Mouse (Mus musculus) MEL (cell line): ENCODE results near the gene B4galnt3.
A peak's percentile ranks its signal among the peaks of the same experiment; 100 is the strongest.

ENCODE experiments used
- BHLHE40 ChIP-seq: IDR thresholded peaks from 2 replicates; pipeline ENCODE4 v1.6.1; 2012; ENCODE audit warnings: low read depth, mild to moderate bottlenecking, inconsistent platforms, low read length, improper control_type of control experiment, borderline replicate concordance
- CHD2 ChIP-seq: IDR thresholded peaks from 2 replicates; pipeline ENCODE4 v1.6.1; 2011; ENCODE audit warnings: low read length, improper control_type of control experiment
- CTCF ChIP-seq, 3 experiments: IDR thresholded peaks in 2 of 3; conservative IDR thresholded peaks in 1 of 3; 2 replicates each; pipeline ENCODE4 v1.5.1; 2011 to 2012; ENCODE audit warnings: low read length in 3 of 3, low read depth in 2 of 3, mild to moderate bottlenecking in 2 of 3, improper control_type of control experiment in 1 of 3, inconsistent platforms in 1 of 3, mixed read lengths in 1 of 3, moderate library complexity in 1 of 3; ENCODE audit not compliant: control insufficient read depth in 1 of 3, insufficient read depth in 1 of 3, poor library complexity in 1 of 3, severe bottlenecking in 1 of 3
- EP300 ChIP-seq, 2 experiments: IDR thresholded peaks; 2 replicates each; pipeline ENCODE4 v1.6.1; 2011; ENCODE audit warnings: improper control_type of control experiment in 2 of 2, low read length in 2 of 2, low read depth in 1 of 2, mild to moderate bottlenecking in 1 of 2
- GATA1 ChIP-seq: IDR thresholded peaks from 2 replicates; pipeline ENCODE4 v1.6.1; 2011; ENCODE audit warnings: low read depth, low read length, improper control_type of control experiment
- HCFC1 ChIP-seq: IDR thresholded peaks from 2 replicates; pipeline ENCODE4 v1.6.1; 2012; ENCODE audit warnings: low read depth, mild to moderate bottlenecking, inconsistent platforms, low read length, improper control_type of control experiment, moderate library complexity
- MAFK ChIP-seq: IDR thresholded peaks from 2 replicates; pipeline ENCODE4 v1.6.1; 2011; ENCODE audit warnings: low read depth, mild to moderate bottlenecking, low read length, improper control_type of control experiment, borderline replicate concordance
- MAX ChIP-seq: IDR thresholded peaks from 2 replicates; pipeline ENCODE4 v1.6.1; 2011; ENCODE audit warnings: low read length, improper control_type of control experiment
- MAZ ChIP-seq: IDR thresholded peaks from 2 replicates; pipeline ENCODE4 v1.6.1; 2012; ENCODE audit warnings: low read depth, mild to moderate bottlenecking, inconsistent platforms, low read length, improper control_type of control experiment
- MXI1 ChIP-seq: IDR thresholded peaks from 2 replicates; pipeline ENCODE4 v1.6.1; 2011; ENCODE audit warnings: mild to moderate bottlenecking, low read depth, low read length, improper control_type of control experiment
- NRF1 ChIP-seq: IDR thresholded peaks from 2 replicates; pipeline ENCODE4 v1.6.1; 2014; ENCODE audit warnings: low read depth, mild to moderate bottlenecking, inconsistent platforms, low read length, improper control_type of control experiment, moderate library complexity; ENCODE audit not compliant: poor library complexity, insufficient read depth, severe bottlenecking
- POLR2A ChIP-seq, 2 experiments: IDR thresholded peaks; 2 replicates each; pipeline ENCODE4 v1.6.1; 2011 to 2012; ENCODE audit warnings: low read length in 2 of 2, mild to moderate bottlenecking in 2 of 2, control low read depth in 1 of 2, improper control_type of control experiment in 1 of 2, low read depth in 1 of 2, moderate library complexity in 1 of 2; ENCODE audit not compliant: control insufficient read depth in 1 of 2, insufficient read depth in 1 of 2, poor library complexity in 1 of 2
- USF1 ChIP-seq: IDR thresholded peaks from 2 replicates; pipeline ENCODE4 v1.6.1; 2014; ENCODE audit warnings: low read depth, mild to moderate bottlenecking, inconsistent platforms, low read length, improper control_type of control experiment, moderate library complexity
- USF2 ChIP-seq, 2 experiments: IDR thresholded peaks; 2 replicates each; pipeline ENCODE4 v1.6.1; 2011 to 2012; ENCODE audit warnings: improper control_type of control experiment in 2 of 2, low read length in 2 of 2, borderline replicate concordance in 1 of 2, inconsistent platforms in 1 of 2, low read depth in 1 of 2, mild to moderate bottlenecking in 1 of 2; ENCODE audit not compliant: insufficient read depth in 1 of 2

- TF ChIP-seq BHLHE40 (no peak), CHD2 (no peak), POLR2A (IDR thresholded peaks at IDR 0.05; ENCODE audit: control insufficient read depth in 1 of 2, insufficient read depth in 1 of 2, low read depth in 1 of 2, low read length in 2 of 2, poor library complexity in 1 of 2) (no peak), CTCF (IDR thresholded peaks at IDR 0.05 in 2 of 3, conservative IDR thresholded peaks at IDR 0.05 in 1 of 3; ENCODE audit: control insufficient read depth in 1 of 3, insufficient read depth in 1 of 3, low read depth in 2 of 3, low read length in 3 of 3, poor library complexity in 1 of 3, severe bottlenecking in 1 of 3) (no peak), USF2 (IDR thresholded peaks at IDR 0.05; ENCODE audit: borderline replicate concordance in 1 of 2, insufficient read depth in 1 of 2, low read depth in 1 of 2, low read length in 2 of 2) (no peak), MAX (no peak), GATA1 (peak; percentile 53; the same call in 1 of the 2 replicates), USF1 (no peak), MAZ (no peak), NRF1 (no peak), EP300 (IDR thresholded peaks at IDR 0.05; ENCODE audit: low read depth in 1 of 2, low read length in 2 of 2) (peak in 1 of 2 experiments; percentile 13; a peak in 2 of 4 replicates), MXI1 (no peak), HCFC1 (no peak), MAFK (no peak)
Measured at GRCm38 (mm10) chr6:120174602-120175115, 119.7 kb downstream of the B4galnt3 start.
